Mouse (Mus musculus): Measurements from ENCODE around the gene Dgcr6.

DNA sequence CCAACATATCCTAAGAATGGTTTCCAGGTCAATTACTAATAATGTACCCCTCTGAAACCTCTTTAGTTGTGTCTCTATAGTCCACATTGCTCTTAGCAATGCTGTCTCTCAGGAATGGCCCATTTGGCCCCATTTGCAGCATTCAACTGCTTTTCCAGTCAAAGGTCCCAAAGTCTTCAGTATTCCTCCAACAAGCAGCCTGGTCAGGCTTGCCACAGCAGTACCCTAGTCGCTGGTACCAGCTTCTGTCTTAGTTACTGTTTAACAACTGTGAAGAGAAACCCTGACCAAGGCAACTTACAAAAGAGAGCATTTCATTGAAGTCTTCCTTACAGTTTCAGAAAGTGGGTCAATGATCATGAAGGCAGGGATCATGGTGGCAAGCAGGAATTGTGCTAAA lies 50.7 kb downstream of the Dgcr6 start:
- TF ChIP-seq CTCF (IDR thresholded peaks at IDR 0.05; ENCODE audit: low read depth, low read length) (no peak), POLR2A (IDR thresholded peaks at IDR 0.05; ENCODE audit: extremely low read depth, insufficient read depth, low read length) (no peak)
